Mouse (Mus musculus) stomach, embryonic 15.5 days (tissue): Measurements from ENCODE around the gene Htt. TPM values are rescaled to one million over a fixed set of nuclear protein-coding genes. Genes with fewer than 3 reads are reported as not detected.
"Not testable (repeated sequence)": the region's sequence is repeated elsewhere in the genome, so short reads cannot be mapped to it uniquely, and the experiment has no call there.

Experiments used
- ATAC-seq: fragments of 200-750 bp; cut with Nextera tagmentation; 2 replicates; pipeline ENCODE4 v1.8.0; 2017; ENCODE audit warnings: low read depth, moderate number of reproducible peaks, moderate TSS enrichment; ENCODE audit not compliant: insufficient read depth, low FRiP score
- H3K27ac ChIP-seq: fragments of 300-500 bp; sonication (generic); 2 replicates; pipeline ENCODE4 v1.5.1; 2015; ENCODE audit warnings: mild to moderate bottlenecking, inconsistent platforms
- H3K27me3 ChIP-seq: fragments of 300-500 bp; sonication (generic); replicated peaks from 2 replicates; pipeline ENCODE4 v1.6.1; 2015; ENCODE audit warnings: inconsistent platforms
- H3K36me3 ChIP-seq: fragments of 300-500 bp; sonication (generic); 2 replicates; pipeline ENCODE4 v1.6.1; 2015; ENCODE audit warnings: inconsistent platforms
- H3K4me1 ChIP-seq: fragments of 300-500 bp; sonication (generic); 2 replicates; pipeline ENCODE4 v1.6.1; 2015; ENCODE audit warnings: inconsistent platforms
- H3K4me2 ChIP-seq: fragments of 300-500 bp; sonication (generic); 2 replicates; pipeline ENCODE4 v1.6.1; 2015; ENCODE audit warnings: mild to moderate bottlenecking, inconsistent platforms
- H3K4me3 ChIP-seq: fragments of 300-500 bp; sonication (generic); replicated peaks from 2 replicates; pipeline ENCODE4 v1.5.1; 2015; ENCODE audit warnings: inconsistent platforms
- H3K9ac ChIP-seq: fragments of 300-500 bp; sonication (generic); 2 replicates; pipeline ENCODE4 v1.6.1; 2015; ENCODE audit warnings: inconsistent platforms
- H3K9me3 ChIP-seq: fragments of 300-500 bp; sonication (generic); 2 replicates; pipeline ENCODE4 v1.6.1; 2016; ENCODE audit warnings: inconsistent platforms
- WGBS: fragments of 180-500 bp; shearing (Covaris S2); methylation state at CpG from one replicate; pipeline ENCODE4 v1.1.7; 2015; 5-methylcytosine and 5-hydroxymethylcytosine counted together
- polyA plus RNA-seq: library from polyadenylated mRNA; unstranded; fragments of >200 nt; fragmentation: Nextera tagmentation; extraction: Ambion mirVana; gene quantifications from 2 replicates; pipeline ENCODE4 v1.2.1, GENCODE M21; 2015

Gene Htt
- polyA plus RNA-seq, 1 experiment from 2014 or later: 11.9 TPM

DNA sequence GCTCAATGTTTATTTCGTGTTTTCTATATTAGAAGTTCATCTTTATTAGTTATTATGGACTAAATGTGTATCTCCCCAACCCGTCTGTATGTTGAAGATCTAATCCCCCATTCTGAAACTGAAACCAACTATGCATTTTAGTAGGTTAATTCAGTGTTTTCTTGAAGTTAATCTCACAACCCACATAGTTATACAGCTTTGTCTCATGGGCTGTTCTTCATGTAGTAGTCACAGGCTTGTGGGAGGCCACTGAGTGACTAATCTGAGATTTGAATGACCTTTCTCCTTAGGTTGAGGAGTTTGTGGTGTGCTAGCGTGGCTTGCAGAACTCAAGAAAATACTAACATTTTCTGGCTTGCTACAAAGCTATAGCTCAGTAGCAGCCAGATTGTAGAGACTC, 23.5 kb downstream of the Htt start:
- H3K27me3 ChIP-seq: no peaks in the 10 kb centered on the region
- H3K9ac ChIP-seq: no peak overlapping the region
- H3K36me3 ChIP-seq: peaks cover 9% of the 10 kb centered on the region; the same call in 1 of the 2 replicates
- H3K4me1 ChIP-seq: no peaks in the 10 kb centered on the region
- H3K9me3 ChIP-seq: no peaks in the 10 kb centered on the region
- H3K4me2 ChIP-seq: no peak overlapping the region
- ATAC-seq: no peak
- WGBS: 90% methylated on average over 3 of the region's 3 CpGs
- no peak overlapping the region for H3K27ac ChIP-seq
- no peak overlapping the region for H3K4me3 ChIP-seq

GRCm38 (mm10) chr5:34791141-34791540, 29.6 kb downstream of the Htt start:
- H3K27ac ChIP-seq: no peak overlapping the region
- 80% methylated on average over 2 of the region's 2 CpGs for WGBS
- no peaks in the 10 kb centered on the region for H3K27me3 ChIP-seq
- no peaks in the 10 kb centered on the region for H3K4me1 ChIP-seq
- H3K9ac ChIP-seq: no peak overlapping the region
- H3K4me2 ChIP-seq: no peak overlapping the region
- H3K36me3 ChIP-seq: no peaks in the 10 kb centered on the region
- H3K9me3 ChIP-seq: no peaks in the 10 kb centered on the region
- H3K4me3 ChIP-seq: no peak overlapping the region
- no peak for ATAC-seq

- peaks cover 24% of the 10 kb centered on the region for H3K36me3 ChIP-seq
- H3K4me1 ChIP-seq: no peaks in the 10 kb centered on the region
- H3K27ac ChIP-seq: no peak overlapping the region
- no peak overlapping the region for H3K9ac ChIP-seq
- H3K4me3 ChIP-seq: no peak overlapping the region
- no peak overlapping the region for H3K4me2 ChIP-seq
- no peak for ATAC-seq
- no peaks in the 10 kb centered on the region for H3K27me3 ChIP-seq
- no peaks in the 10 kb centered on the region for H3K9me3 ChIP-seq
- WGBS: 81% methylated on average over 5 of the region's 5 CpGs
These were observed 38.9 kb downstream of the Htt start for GRCm38 (mm10) chr5:34800292-34800953.

GRCm38 (mm10) chr5:34806038-34806437, 44.5 kb downstream of the Htt start:
- H3K36me3 ChIP-seq: peaks cover 16% of the 10 kb centered on the region
- 84% methylated on average over 1 of the region's 1 CpGs for WGBS

GRCm38 (mm10) chr5:34822431-34823149, 61.0 kb downstream of the Htt start:
- Histone ChIP-seq H3K27me3 (no peaks in the 10 kb centered on the region), H3K4me1 (no peaks in the 10 kb centered on the region), H3K27ac (no peak overlapping the region), H3K9ac (no peak overlapping the region), H3K9me3 (no peaks in the 10 kb centered on the region), H3K36me3 (peaks cover 23% of the 10 kb centered on the region), H3K4me3 (no peak overlapping the region), H3K4me2 (no peak overlapping the region)
- no peak for ATAC-seq
- 92% methylated on average over 3 of the region's 3 CpGs for WGBS

More at GRCm38 (mm10) chr5:34806038-34806437, 44.5 kb downstream of the Htt start:
- Histone ChIP-seq H3K9me3 (no peaks in the 10 kb centered on the region), H3K9ac (no peak overlapping the region), H3K27ac (no peak overlapping the region), H3K4me2 (no peak overlapping the region), H3K4me1 (no peaks in the 10 kb centered on the region), H3K27me3 (no peaks in the 10 kb centered on the region), H3K4me3 (no peak overlapping the region)
- ATAC-seq: no peak

DNA sequence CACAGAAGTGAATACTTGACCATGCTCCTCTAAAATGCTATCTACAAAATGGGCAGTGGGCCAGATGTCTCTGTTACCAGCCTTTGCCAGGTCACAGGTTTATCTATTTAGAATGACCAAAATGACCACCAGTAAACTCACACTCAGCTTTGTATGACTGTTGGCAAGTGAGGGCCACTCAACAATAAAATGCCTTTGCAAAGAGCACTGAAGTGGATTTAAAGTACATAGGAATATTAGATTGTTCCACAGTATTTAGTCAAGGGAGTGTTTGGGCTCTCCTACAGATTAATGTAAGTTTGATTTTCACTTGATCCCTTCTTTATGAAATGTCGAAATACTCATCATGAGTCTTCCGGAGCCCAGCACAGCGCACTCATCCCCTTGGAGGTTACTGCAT, 92.5 kb downstream of the Htt start:
- H3K4me2 ChIP-seq: no peak overlapping the region
- H3K36me3 ChIP-seq: peaks cover 12% of the 10 kb centered on the region
- H3K27me3 ChIP-seq: no peaks in the 10 kb centered on the region
- no peaks in the 10 kb centered on the region for H3K9me3 ChIP-seq
- no peak overlapping the region for H3K4me3 ChIP-seq
- H3K27ac ChIP-seq: no peak overlapping the region
- no peak overlapping the region for H3K9ac ChIP-seq
- H3K4me1 ChIP-seq: no peaks in the 10 kb centered on the region
- WGBS: 92% methylated on average over 3 of the region's 3 CpGs
- no peak for ATAC-seq

- peaks cover 18% of the 10 kb centered on the region; the same call in 1 of the 2 replicates for H3K36me3 ChIP-seq
- 89% methylated on average over 5 of the region's 5 CpGs for WGBS
These were observed 103.8 kb downstream of the Htt start for GRCm38 (mm10) chr5:34865367-34865766.

GRCm38 (mm10) chr5:34880307-34880706, 118.8 kb downstream of the Htt start:
- peaks cover 32% of the 10 kb centered on the region; the same call in 1 of the 2 replicates for H3K36me3 ChIP-seq
- not testable (repeated sequence) for H3K27ac ChIP-seq, H3K9me3 ChIP-seq, H3K9ac ChIP-seq, H3K4me3 ChIP-seq, H3K27me3 ChIP-seq, H3K4me1 ChIP-seq, ATAC-seq, H3K4me2 ChIP-seq
- 81% methylated on average over 3 of the region's 3 CpGs for WGBS

More at GRCm38 (mm10) chr5:34865367-34865766, 103.8 kb downstream of the Htt start:
- Histone ChIP-seq H3K27me3 (no peaks in the 10 kb centered on the region), H3K4me2 (no peak overlapping the region), H3K9me3 (no peaks in the 10 kb centered on the region), H3K9ac (no peak overlapping the region), H3K27ac (no peak overlapping the region), H3K4me3 (no peak overlapping the region), H3K4me1 (no peaks in the 10 kb centered on the region)
- ATAC-seq: 0 out of 2 replicates have a peak, but pooled peaks have one; percentile 39

DNA sequence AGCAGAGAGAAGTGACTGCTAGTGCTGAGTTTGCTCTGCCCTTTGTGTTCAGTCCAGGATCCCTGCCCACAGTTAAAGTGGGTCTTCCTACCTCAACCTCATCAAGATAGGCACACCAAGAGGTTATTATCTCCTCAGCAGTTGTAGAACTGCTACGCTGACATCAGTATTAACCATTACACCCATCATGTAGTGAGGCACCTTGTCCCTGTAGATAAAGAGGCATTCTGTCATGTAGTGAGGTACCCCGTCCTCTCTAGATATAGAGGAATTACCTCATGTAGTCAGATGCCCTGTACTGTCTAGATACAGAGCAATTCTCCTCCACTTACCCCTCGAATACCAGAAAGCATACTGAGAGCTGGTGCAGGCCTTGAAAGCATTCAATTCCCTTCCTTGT, 119.5 kb downstream of the Htt start:
- no peaks in the 10 kb centered on the region for H3K4me1 ChIP-seq
- H3K4me3 ChIP-seq: no peak overlapping the region
- no peak overlapping the region for H3K4me2 ChIP-seq
- H3K9ac ChIP-seq: no peak overlapping the region
- peaks cover 32% of the 10 kb centered on the region; the same call in 1 of the 2 replicates for H3K36me3 ChIP-seq
- ATAC-seq: peak; percentile 91
- WGBS: 90% methylated on average over 3 of the region's 3 CpGs
- H3K27ac ChIP-seq: no peak overlapping the region
- no peaks in the 10 kb centered on the region for H3K9me3 ChIP-seq
- no peaks in the 10 kb centered on the region for H3K27me3 ChIP-seq

DNA sequence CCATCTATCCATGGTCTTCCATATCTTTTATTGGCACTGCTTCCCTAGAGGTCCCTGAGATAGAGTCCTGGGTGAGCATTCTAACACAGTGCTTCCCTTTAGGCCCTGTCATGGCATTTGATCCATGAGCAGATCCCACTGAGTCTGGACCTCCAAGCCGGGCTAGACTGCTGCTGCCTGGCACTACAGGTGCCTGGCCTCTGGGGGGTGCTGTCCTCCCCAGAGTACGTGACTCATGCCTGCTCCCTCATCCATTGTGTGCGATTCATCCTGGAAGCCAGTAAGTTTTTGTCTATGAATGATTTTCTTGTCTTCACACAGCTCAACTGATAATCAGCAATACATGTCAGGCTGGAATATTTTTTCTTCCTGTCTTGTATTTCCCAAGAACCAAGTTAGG, 123.7 kb downstream of the Htt start:
- no peaks in the 10 kb centered on the region for H3K4me1 ChIP-seq
- no peak for ATAC-seq
- 84% methylated on average over 3 of the region's 3 CpGs for WGBS

DNA sequence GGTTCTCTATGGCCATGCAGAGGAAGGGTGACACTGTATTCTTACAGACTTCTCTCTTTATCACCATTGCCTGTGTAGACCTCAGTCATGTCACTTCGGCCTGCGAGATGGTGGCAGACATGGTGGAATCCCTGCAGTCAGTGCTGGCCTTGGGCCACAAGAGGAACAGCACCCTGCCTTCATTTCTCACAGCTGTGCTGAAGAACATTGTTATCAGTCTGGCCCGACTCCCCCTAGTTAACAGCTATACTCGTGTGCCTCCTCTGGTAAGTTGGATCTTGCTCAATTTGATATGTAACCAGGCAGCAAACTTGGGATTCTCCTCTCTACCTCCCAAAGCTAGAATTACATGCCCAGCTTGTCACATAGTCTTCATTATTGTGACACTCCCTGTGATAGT, 127.7 kb downstream of the Htt start:
- Histone ChIP-seq H3K9me3 (no peaks in the 10 kb centered on the region), H3K27me3 (no peaks in the 10 kb centered on the region), H3K4me3 (no peak overlapping the region), H3K27ac (no peak overlapping the region), H3K4me1 (no peaks in the 10 kb centered on the region), H3K4me2 (no peak overlapping the region), H3K9ac (no peak overlapping the region), H3K36me3 (peaks cover 26% of the 10 kb centered on the region)
- ATAC-seq: no peak
- WGBS: 81% methylated on average over 4 of the region's 4 CpGs

More for the DNA sequence above, 123.7 kb downstream of the Htt start:
- Histone ChIP-seq H3K36me3 (peaks cover 18% of the 10 kb centered on the region; the same call in 1 of the 2 replicates), H3K27ac (no peak overlapping the region), H3K9ac (no peak overlapping the region), H3K27me3 (no peaks in the 10 kb centered on the region), H3K4me2 (no peak overlapping the region), H3K4me3 (no peak overlapping the region), H3K9me3 (no peaks in the 10 kb centered on the region)

GRCm38 (mm10) chr5:34896697-34897453, 135.3 kb downstream of the Htt start:
- no peak overlapping the region for H3K9ac ChIP-seq
- 78% methylated on average over 3 of the region's 3 CpGs for WGBS
- H3K4me1 ChIP-seq: no peaks in the 10 kb centered on the region
- peak; percentile 85; the same call in 1 of the 2 replicates for ATAC-seq
- no peaks in the 10 kb centered on the region for H3K27me3 ChIP-seq
- no peak overlapping the region for H3K4me3 ChIP-seq
- no peak overlapping the region for H3K4me2 ChIP-seq
- H3K36me3 ChIP-seq: peaks cover 28% of the 10 kb centered on the region
- H3K27ac ChIP-seq: no peak overlapping the region
- H3K9me3 ChIP-seq: no peaks in the 10 kb centered on the region
